Mouse (Mus musculus): ENCODE measurements at regions not wholly inside any gene's neighbourhood (a gene's known extent, or its start where the extent isn't known, plus 50 kb on each side); places are given as distances from the start of the nearest gene placed in this dataset.

DNA sequence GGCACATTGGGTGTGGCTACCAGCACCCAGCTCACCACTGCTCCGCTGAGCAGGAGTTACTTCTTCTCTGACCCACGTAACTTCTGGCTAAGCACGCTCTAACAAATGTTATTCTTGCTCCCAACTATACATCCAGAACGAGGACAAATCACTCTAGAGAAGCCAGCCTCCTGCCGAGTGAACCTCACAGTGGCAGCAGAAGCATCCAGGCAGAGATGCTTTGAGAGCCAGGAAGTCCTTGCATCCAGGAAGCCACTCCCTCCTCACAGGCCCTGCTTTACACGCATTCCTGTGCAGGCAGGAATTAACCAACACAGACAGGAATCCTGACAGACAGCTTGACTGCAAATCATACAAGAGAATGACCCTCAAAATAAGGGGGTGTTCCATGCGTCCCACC lies 129.4 kb upstream of the Mgmt start:
- TF ChIP-seq CTCF (IDR thresholded peaks at IDR 0.05; ENCODE audit: low read depth, low read length), result no peak
- no peak for TF ChIP-seq POLR2A (IDR thresholded peaks at IDR 0.05; ENCODE audit: extremely low read depth, insufficient read depth, low read length)
- WGBS, result 50% methylated on average over 7 of the region's 7 CpGs
- Histone ChIP-seq H3K36me3 (ENCODE audit: control insufficient read depth, insufficient read depth, low read length) (no peaks in the 10 kb centered on the region), H3K9ac (ENCODE audit: low read depth, low read length) (no peak overlapping the region), H3K27ac (replicated peaks; ENCODE audit: insufficient read depth, low read depth, low read length) (no peak overlapping the region), H3K4me1 (ENCODE audit: control insufficient read depth, insufficient read depth, low read length) (no peaks in the 10 kb centered on the region), H3K4me3 (ENCODE audit: insufficient read depth, low read depth, low read length) (no peak overlapping the region), H3K79me2 (ENCODE audit: control insufficient read depth, insufficient read depth, low read length) (no peaks in the 10 kb centered on the region), H3K27me3 (ENCODE audit: control insufficient read depth, insufficient read depth, low read length) (no peaks in the 10 kb centered on the region)
- no peak for DNase-seq (ENCODE audit: extremely low read depth, low read depth, low spot score)

DNA sequence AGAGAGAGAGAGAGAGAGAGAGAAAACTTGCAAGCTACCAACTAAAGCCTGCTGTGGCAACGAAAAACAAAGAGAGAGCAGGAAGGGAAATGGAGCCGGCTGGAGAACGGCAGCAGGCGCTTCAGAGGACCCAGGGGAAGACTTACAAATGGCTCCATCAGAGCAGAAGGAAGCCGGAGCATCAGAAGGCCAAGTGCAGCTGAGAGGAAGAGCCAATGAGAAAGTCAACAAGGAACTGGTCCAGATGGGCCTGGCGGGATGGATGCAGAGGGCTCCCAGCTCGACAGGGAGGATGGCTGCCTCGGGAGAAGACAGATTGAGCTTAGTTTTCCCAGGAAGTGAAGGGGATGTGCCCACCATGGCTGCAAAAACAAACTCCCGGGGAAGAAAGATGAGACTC lies 127.2 kb upstream of the Mgmt start:
- Histone ChIP-seq H3K4me1 (ENCODE audit: control insufficient read depth, insufficient read depth, low read length) (no peaks in the 10 kb centered on the region), H3K9ac (ENCODE audit: low read depth, low read length) (no peak overlapping the region), H3K27ac (replicated peaks; ENCODE audit: insufficient read depth, low read depth, low read length) (no peak overlapping the region), H3K27me3 (ENCODE audit: control insufficient read depth, insufficient read depth, low read length) (no peaks in the 10 kb centered on the region), H3K79me2 (ENCODE audit: control insufficient read depth, insufficient read depth, low read length) (no peaks in the 10 kb centered on the region), H3K36me3 (ENCODE audit: control insufficient read depth, insufficient read depth, low read length) (no peaks in the 10 kb centered on the region), H3K4me3 (ENCODE audit: insufficient read depth, low read depth, low read length) (no peak overlapping the region)
- no peak for TF ChIP-seq POLR2A (IDR thresholded peaks at IDR 0.05; ENCODE audit: extremely low read depth, insufficient read depth, low read length)
- TF ChIP-seq CTCF (IDR thresholded peaks at IDR 0.05; ENCODE audit: low read depth, low read length), result no peak
- 79% methylated on average over 9 of the region's 9 CpGs for WGBS
- DNase-seq (ENCODE audit: extremely low read depth, low read depth, low spot score), result no peak

DNA sequence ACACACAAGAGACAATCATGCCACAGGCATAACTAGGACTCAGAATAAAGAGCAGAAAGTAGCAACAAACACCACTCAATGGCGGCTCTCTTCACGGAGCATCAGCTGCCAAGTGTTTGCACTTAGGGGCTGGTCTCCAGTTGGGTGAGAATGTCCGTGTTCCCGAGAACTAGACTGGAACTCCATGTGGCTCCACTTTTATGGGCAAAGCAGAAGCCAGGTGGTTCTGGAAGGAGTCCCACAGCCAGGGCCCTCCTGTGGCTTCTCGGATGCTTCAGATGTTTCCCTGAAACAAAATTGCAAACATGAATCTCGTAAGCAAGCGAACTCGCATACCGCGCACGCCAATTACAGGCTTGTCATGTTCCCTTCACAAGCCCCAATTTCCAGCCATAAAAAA lies 113.7 kb upstream of the Mgmt start:
- Histone ChIP-seq H3K27ac (replicated peaks; ENCODE audit: insufficient read depth, low read depth, low read length) (no peak overlapping the region), H3K4me3 (ENCODE audit: insufficient read depth, low read depth, low read length) (no peak overlapping the region), H3K27me3 (ENCODE audit: control insufficient read depth, insufficient read depth, low read length) (no peaks in the 10 kb centered on the region), H3K36me3 (ENCODE audit: control insufficient read depth, insufficient read depth, low read length) (no peaks in the 10 kb centered on the region), H3K79me2 (ENCODE audit: control insufficient read depth, insufficient read depth, low read length) (no peaks in the 10 kb centered on the region), H3K9ac (ENCODE audit: low read depth, low read length) (no peak overlapping the region), H3K4me1 (ENCODE audit: control insufficient read depth, insufficient read depth, low read length) (no peaks in the 10 kb centered on the region)
- WGBS, result 90% methylated on average over 11 of the region's 11 CpGs
- no peak for DNase-seq (ENCODE audit: extremely low read depth, low read depth, low spot score)
- TF ChIP-seq POLR2A (IDR thresholded peaks at IDR 0.05; ENCODE audit: extremely low read depth, insufficient read depth, low read length) (no peak), CTCF (IDR thresholded peaks at IDR 0.05; ENCODE audit: low read depth, low read length) (no peak)

DNA sequence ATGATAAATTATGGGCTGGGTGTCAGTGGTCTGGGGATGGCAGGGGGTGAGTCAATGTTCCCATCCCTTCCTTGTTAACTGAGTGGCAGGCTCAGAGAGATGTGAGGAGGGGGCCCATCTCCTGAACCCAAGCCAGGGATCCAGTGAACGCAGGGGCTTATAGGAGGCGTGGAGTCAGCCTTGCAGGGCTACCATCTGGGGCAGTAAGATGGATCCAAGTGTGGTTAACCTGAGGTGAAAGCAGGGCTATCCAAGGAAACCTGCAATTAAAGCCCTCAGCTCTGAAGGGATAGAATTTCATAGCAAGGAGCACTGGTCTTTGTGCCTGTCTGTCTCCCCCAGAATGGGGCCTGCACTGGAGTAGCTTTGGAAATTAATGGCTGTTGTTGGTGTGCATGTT lies 103.3 kb upstream of the Mgmt start:
- H3K9ac ChIP-seq (ENCODE audit: low read depth, low read length), result no peak overlapping the region

DNA sequence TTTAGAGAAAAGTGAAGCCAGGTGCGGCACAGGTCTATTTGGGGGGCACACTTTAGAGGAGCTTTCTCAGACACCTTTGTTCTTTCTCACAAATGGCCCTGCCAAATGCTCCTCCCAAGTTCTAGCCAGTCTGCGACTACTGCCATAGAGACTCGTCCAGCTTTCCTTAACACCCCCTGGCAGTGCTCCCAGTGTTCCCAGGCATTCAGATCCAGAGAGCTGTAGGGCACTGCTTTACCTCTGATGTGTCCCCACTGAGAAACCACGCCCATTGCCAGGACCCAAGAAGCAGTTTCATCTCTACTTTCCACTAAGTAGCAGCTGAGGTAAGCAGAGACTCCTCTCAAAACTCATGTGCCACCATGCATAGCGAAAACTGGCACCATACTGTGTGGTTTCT lies 102.3 kb upstream of the Mgmt start:
- Histone ChIP-seq H3K9ac (ENCODE audit: low read depth, low read length) (no peak overlapping the region), H3K79me2 (ENCODE audit: control insufficient read depth, insufficient read depth, low read length) (no peaks in the 10 kb centered on the region), H3K4me3 (ENCODE audit: insufficient read depth, low read depth, low read length) (no peak overlapping the region), H3K27me3 (ENCODE audit: control insufficient read depth, insufficient read depth, low read length) (peaks cover 6% of the 10 kb centered on the region; the same call in 1 of the 2 replicates), H3K27ac (replicated peaks; ENCODE audit: insufficient read depth, low read depth, low read length) (no peak overlapping the region), H3K36me3 (ENCODE audit: control insufficient read depth, insufficient read depth, low read length) (no peaks in the 10 kb centered on the region), H3K4me1 (ENCODE audit: control insufficient read depth, insufficient read depth, low read length) (no peaks in the 10 kb centered on the region)
- DNase-seq (ENCODE audit: extremely low read depth, low read depth, low spot score), result no peak
- 83% methylated on average over 5 of the region's 5 CpGs for WGBS
- no peak for TF ChIP-seq POLR2A (IDR thresholded peaks at IDR 0.05; ENCODE audit: extremely low read depth, insufficient read depth, low read length)
- TF ChIP-seq CTCF (IDR thresholded peaks at IDR 0.05; ENCODE audit: low read depth, low read length), result no peak

More for the DNA sequence above, 103.3 kb upstream of the Mgmt start:
- Histone ChIP-seq H3K79me2 (ENCODE audit: control insufficient read depth, insufficient read depth, low read length) (no peaks in the 10 kb centered on the region), H3K27me3 (ENCODE audit: control insufficient read depth, insufficient read depth, low read length) (peaks cover 6% of the 10 kb centered on the region; the same call in 1 of the 2 replicates), H3K4me3 (ENCODE audit: insufficient read depth, low read depth, low read length) (no peak overlapping the region), H3K36me3 (ENCODE audit: control insufficient read depth, insufficient read depth, low read length) (no peaks in the 10 kb centered on the region), H3K27ac (replicated peaks; ENCODE audit: insufficient read depth, low read depth, low read length) (no peak overlapping the region), H3K4me1 (ENCODE audit: control insufficient read depth, insufficient read depth, low read length) (no peaks in the 10 kb centered on the region)
- TF ChIP-seq CTCF (IDR thresholded peaks at IDR 0.05; ENCODE audit: low read depth, low read length), result no peak
- no peak for TF ChIP-seq POLR2A (IDR thresholded peaks at IDR 0.05; ENCODE audit: extremely low read depth, insufficient read depth, low read length)
- no peak for DNase-seq (ENCODE audit: extremely low read depth, low read depth, low spot score)
- 91% methylated on average over 2 of the region's 2 CpGs for WGBS

DNA sequence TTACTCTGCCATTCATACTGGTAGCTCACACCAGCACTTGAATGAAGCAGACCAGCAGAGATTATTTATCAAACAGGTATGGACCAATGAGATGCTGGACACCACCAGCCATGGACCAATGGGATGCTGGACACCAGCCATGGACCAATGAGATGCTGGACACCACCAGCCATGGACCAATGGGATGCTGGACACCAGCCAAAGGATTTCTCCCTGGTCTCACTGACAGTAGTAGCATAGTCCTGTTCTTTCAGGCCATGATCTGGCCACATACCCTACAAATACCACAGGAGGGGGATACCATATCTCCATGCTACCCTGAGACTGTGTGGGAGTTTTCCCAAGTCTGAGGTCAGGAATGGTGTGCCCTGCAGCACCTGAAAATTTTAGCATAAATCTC lies 98.0 kb upstream of the Mgmt start:
- DNase-seq (ENCODE audit: extremely low read depth, low read depth, low spot score), result no peak
- Histone ChIP-seq H3K9ac (ENCODE audit: low read depth, low read length) (no peak overlapping the region), H3K27me3 (ENCODE audit: control insufficient read depth, insufficient read depth, low read length) (peaks cover 6% of the 10 kb centered on the region; the same call in 1 of the 2 replicates), H3K79me2 (ENCODE audit: control insufficient read depth, insufficient read depth, low read length) (no peaks in the 10 kb centered on the region), H3K4me3 (ENCODE audit: insufficient read depth, low read depth, low read length) (no peak overlapping the region), H3K36me3 (ENCODE audit: control insufficient read depth, insufficient read depth, low read length) (no peaks in the 10 kb centered on the region), H3K4me1 (ENCODE audit: control insufficient read depth, insufficient read depth, low read length) (no peaks in the 10 kb centered on the region), H3K27ac (replicated peaks; ENCODE audit: insufficient read depth, low read depth, low read length) (no peak overlapping the region)
- TF ChIP-seq CTCF (IDR thresholded peaks at IDR 0.05; ENCODE audit: low read depth, low read length), result no peak
- no peak for TF ChIP-seq POLR2A (IDR thresholded peaks at IDR 0.05; ENCODE audit: extremely low read depth, insufficient read depth, low read length)
